Mouse (Mus musculus) C2C12 (cell line): ENCODE results near the gene St13. TPM values are rescaled to one million over a fixed set of nuclear protein-coding genes. Genes with fewer than 3 reads are reported as not detected.

ENCODE experiments used
- H3K27me3 ChIP-seq: one replicate; pipeline ENCODE4 v1.6.1; 2011; ENCODE audit not compliant: control insufficient read depth, insufficient read depth, insufficient read length
- H3K36me3 ChIP-seq: one replicate; pipeline ENCODE4 v1.6.1; 2011; ENCODE audit not compliant: control insufficient read depth, insufficient read depth
- H3K4me3 ChIP-seq: one replicate; pipeline ENCODE4 v1.5.1; 2011; ENCODE audit warnings: mild to moderate bottlenecking, control low read depth; ENCODE audit not compliant: poor library complexity, insufficient read depth, severe bottlenecking
- H3K79me2 ChIP-seq: one replicate; pipeline ENCODE4 v1.6.1; 2011; ENCODE audit not compliant: control insufficient read depth, insufficient read depth
- H3K79me3 ChIP-seq: one replicate; pipeline ENCODE4 v1.6.1; 2011; ENCODE audit warnings: low read depth, control low read depth
- H3ac ChIP-seq: one replicate; pipeline ENCODE3; 2011; ENCODE audit warnings: low read depth; ENCODE audit not compliant: control insufficient read depth, insufficient read length
- CEBPB ChIP-seq: IDR thresholded peaks from one replicate; pipeline ENCODE4 v1.6.1; 2011; ENCODE audit warnings: low read depth, mild to moderate bottlenecking, control low read depth, moderate library complexity
- CTCF ChIP-seq: IDR thresholded peaks from one replicate; pipeline ENCODE4 v1.5.1; 2011; ENCODE audit not compliant: control insufficient read depth, insufficient read depth, insufficient read length
- FOSL1 ChIP-seq: IDR thresholded peaks from one replicate; pipeline ENCODE4 v1.8.0; 2011; ENCODE audit warnings: mild to moderate bottlenecking, low read length; ENCODE audit not compliant: poor library complexity, insufficient read depth, severe bottlenecking
- MAX ChIP-seq: IDR thresholded peaks from one replicate; pipeline ENCODE4 v1.6.1; 2011; ENCODE audit warnings: mild to moderate bottlenecking, control low read depth
- MYOD1 ChIP-seq: IDR thresholded peaks from one replicate; pipeline ENCODE4 v1.6.1; 2011; ENCODE audit warnings: low read depth; ENCODE audit not compliant: control insufficient read depth, insufficient read length
- MYOG ChIP-seq: IDR thresholded peaks from one replicate; pipeline ENCODE4 v1.6.1; 2011; ENCODE audit not compliant: control insufficient read depth, insufficient read length; ENCODE audit errors: extremely low read depth
- USF1 ChIP-seq: IDR thresholded peaks from one replicate; pipeline ENCODE4 v1.6.1; 2011; ENCODE audit warnings: low read depth, mild to moderate bottlenecking, control low read depth, moderate library complexity
- polyA plus RNA-seq: library from polyadenylated mRNA; unstranded; fragments of >200 nt; fragmentation: generic; extraction: Trizol; gene quantifications from one replicate; pipeline ENCODE4 v1.2.1, GENCODE M21; 2012; ENCODE audit warnings: missing spikeins

The St13 gene
- polyA plus RNA-seq, 1 experiment = 203 TPM

DNA sequence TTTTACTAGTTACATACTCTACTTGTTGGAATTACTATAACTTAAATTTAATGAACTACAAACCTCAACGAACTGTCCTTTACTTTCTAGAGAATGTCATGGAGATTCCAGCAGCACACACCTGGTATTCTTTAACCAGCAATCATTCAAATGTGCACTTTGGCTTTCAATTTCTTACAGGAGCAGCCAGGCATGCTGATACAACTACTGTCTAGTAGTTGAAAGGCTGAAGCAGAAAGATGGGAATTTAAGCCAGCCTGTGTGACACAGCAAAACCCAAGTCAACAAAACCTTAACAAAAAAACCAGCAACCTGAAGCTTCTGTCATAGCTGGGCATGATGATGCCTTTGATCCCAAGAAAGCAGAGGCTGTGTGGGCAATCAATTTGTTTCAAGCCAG lies 37.4 kb downstream of the St13 start:
- Histone ChIP-seq H3K79me3 (peaks cover 25% of the 10 kb centered on the region), H3K36me3 (peaks cover 64% of the 10 kb centered on the region), H3K4me3 (no peak overlapping the region), H3ac (no peak overlapping the region), H3K79me2 (peaks cover 30% of the 10 kb centered on the region), H3K27me3 (no peaks in the 10 kb centered on the region)
- TF ChIP-seq USF1 = no peak
- no peak for TF ChIP-seq CEBPB
- no peak for TF ChIP-seq MYOD1

DNA sequence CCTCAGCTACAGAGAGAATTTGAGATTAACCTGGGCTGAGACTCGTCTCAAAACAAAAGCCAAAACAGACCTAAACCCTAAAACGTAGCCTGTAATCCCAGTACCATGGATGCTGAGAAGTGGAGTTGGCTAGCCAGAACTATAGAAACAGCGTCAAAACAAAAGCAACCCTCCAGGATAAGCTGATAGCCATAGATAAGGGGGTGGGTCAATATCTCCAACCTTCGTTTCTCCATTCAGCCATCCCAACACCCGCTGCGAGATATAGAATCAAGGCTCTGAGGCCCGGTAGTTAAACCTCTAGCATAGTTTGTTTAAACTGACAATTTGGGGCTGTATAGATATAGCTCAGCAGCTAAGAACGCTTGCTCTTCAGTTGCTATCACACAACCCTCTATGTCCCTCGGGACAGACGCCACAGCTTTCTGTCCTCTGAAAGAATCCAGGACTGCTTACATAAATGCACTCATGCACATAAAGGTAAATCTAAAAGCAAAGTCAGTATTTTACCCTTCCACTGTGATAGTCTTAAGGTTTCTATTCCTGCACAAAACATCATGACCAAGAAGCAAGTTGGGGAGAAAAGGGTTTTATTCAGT lies 38.4 kb downstream of the St13 start:
- no peaks in the 10 kb centered on the region for H3K27me3 ChIP-seq
- TF ChIP-seq CEBPB = no peak
- no peak for TF ChIP-seq FOSL1
- no peak for TF ChIP-seq MYOG
- no peak for TF ChIP-seq MYOD1
- H3K4me3 ChIP-seq = no peak overlapping the region
- peaks cover 25% of the 10 kb centered on the region for H3K79me3 ChIP-seq
- no peak overlapping the region for H3ac ChIP-seq
- H3K36me3 ChIP-seq = peaks cover 60% of the 10 kb centered on the region
- H3K79me2 ChIP-seq = peaks cover 39% of the 10 kb centered on the region

DNA sequence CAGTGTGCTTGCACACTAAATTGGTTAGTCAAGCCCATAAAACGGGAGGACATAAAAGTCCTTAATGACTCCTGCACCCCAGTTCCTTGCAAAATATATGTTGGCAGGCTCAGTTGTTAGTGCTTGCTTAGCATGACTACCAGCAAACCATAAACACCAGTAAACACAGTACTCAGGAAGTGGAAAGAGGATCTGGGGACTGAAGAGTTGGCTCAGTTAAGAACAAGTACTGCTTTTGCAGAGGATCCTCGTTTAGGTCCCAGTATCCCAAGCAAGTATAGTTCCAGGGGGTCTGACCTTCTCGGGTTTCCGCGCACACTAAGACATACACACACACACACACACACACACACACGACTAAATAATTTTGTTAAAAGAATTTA lies 38.9 kb downstream of the St13 start:
- Histone ChIP-seq H3K36me3 (peaks cover 55% of the 10 kb centered on the region), H3K4me3 (no peak overlapping the region), H3ac (no peak overlapping the region), H3K79me2 (peaks cover 41% of the 10 kb centered on the region), H3K27me3 (no peaks in the 10 kb centered on the region), H3K79me3 (peaks cover 25% of the 10 kb centered on the region)
- TF ChIP-seq MAX (no peak), CEBPB (no peak), MYOD1 (no peak), USF1 (no peak), FOSL1 (no peak), CTCF (no peak), MYOG (no peak)

DNA sequence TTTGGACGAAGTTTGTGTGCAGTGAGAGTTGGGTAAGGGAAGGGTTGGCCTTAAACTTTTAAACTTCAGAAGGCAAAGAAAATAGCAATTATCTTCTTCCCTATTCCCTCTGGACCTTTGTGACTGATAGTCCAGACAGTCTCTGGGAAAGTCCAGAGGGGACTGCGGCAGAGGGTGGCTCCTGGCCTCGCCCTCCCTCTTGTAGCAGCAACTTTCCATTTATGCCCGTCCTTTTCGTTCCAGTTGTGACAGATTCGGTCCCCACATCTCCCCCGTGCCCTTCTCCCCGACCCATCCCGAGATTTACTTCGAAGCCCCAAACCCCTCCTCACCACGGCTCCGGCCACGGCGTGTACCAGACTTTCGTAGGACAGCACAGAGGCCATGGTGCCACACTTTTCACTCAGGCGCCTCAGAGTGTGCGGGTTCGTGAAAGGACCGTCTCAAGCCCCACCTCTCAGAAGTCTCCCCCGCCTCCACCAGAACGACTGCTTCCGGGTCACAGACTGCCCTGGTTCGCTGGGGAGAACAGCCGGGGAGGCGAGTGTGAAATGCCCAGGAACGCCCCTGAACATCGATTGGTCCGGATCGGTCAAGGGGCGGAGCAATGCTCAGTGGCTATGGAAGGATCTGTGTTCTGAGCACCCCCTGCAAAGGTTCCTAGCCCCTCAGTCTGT lies 39.4 kb downstream of the St13 start, which contains the start of gene Slc25a17:
Gene Slc25a17, minus strand, starts transcription at position 468 of the 677 bp plus-strand sequence.
- Histone ChIP-seq H3ac (peak within 1 kb of the TSS; percentile 71), H3K79me3 (peaks cover 25% of the 10 kb centered on the region), H3K36me3 (peaks cover 49% of the 10 kb centered on the region), H3K4me3 (peak within 1 kb of the TSS; percentile 81), H3K27me3 (no peaks in the 10 kb centered on the region), H3K79me2 (peaks cover 47% of the 10 kb centered on the region)
- TF ChIP-seq FOSL1 (no peak), MYOG (no peak), CEBPB (no peak), MAX (no peak), USF1 (no peak), CTCF (no peak), MYOD1 (no peak)

DNA sequence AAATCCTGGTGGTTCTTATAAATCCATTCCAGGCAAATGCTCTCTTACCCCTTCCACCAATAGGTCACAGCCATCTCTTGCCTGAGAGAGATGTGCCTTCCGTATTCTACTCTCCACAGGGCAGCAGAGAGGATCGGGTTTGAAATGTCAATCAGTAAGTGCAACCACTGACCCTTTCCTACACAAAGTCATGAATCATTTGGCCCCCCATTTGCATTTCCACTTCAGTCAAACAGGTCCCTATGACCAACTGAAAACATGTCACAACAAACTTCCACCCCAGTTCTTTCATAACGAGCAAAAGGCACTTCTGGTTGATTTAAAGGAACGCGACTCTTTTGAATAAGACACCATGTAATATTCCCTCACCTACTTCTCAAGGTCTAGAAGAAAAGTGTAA lies 40.5 kb downstream of the St13 start:
- TF ChIP-seq MYOD1 = no peak
- no peak for TF ChIP-seq CEBPB
- no peak for TF ChIP-seq USF1
- TF ChIP-seq FOSL1 = no peak
- no peak for TF ChIP-seq CTCF
- no peak for TF ChIP-seq MAX
- no peak for TF ChIP-seq MYOG
- Histone ChIP-seq H3K79me3 (peaks cover 28% of the 10 kb centered on the region), H3ac (no peak overlapping the region), H3K27me3 (no peaks in the 10 kb centered on the region), H3K4me3 (peak overlapping the region; percentile 81), H3K79me2 (peaks cover 56% of the 10 kb centered on the region), H3K36me3 (peaks cover 39% of the 10 kb centered on the region)
